Mouse (Mus musculus): ENCODE measurements at regions not wholly inside any gene's neighbourhood (a gene's known extent, or its start where the extent isn't known, plus 50 kb on each side); places are given as distances from the start of the nearest gene placed in this dataset.

DNA sequence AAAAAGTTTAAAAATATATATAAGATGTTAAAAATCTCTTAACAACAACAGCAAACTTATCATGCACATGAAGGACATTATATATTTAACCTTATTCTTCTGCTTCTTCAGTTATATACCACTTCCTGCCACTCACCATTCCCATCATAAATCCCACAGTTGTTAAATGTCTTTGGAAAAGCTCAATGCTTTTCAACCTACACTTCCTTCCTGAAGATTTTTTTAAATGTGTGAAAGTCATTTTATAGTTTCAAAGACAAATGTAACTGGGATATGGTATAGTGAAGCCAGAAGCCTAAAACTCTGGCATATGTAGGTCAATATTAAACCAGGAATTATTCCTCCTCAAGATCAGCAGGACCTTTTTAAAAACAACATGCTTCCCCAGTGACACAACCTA lies 1666.1 kb upstream of the B3galt2 start:
- Histone ChIP-seq H3K36me3 (ENCODE audit: control insufficient read depth, insufficient read depth, low read length) (no peaks in the 10 kb centered on the region), H3K27me3 (ENCODE audit: control insufficient read depth, insufficient read depth, low read length) (no peaks in the 10 kb centered on the region), H3K9ac (ENCODE audit: low read length) (no peak overlapping the region), H3K27ac (replicated peaks) (no peak overlapping the region), H3K4me3 (ENCODE audit: low read depth, low read length) (no peak overlapping the region), H3K4me2 (replicated peaks; ENCODE audit: low read depth) (no peak overlapping the region), H3K4me1 (replicated peaks; ENCODE audit: control insufficient read depth, insufficient read depth) (no peaks in the 10 kb centered on the region), H3K9me3 (ENCODE audit: control insufficient read depth, low read length) (no peaks in the 10 kb centered on the region)
- no peak for TF ChIP-seq EP300 (optimal IDR thresholded peaks at IDR 0.05)
- TF ChIP-seq CTCF (IDR thresholded peaks at IDR 0.05; ENCODE audit: low read depth) = no peak
- DNase-seq (ENCODE audit: low spot score) (no peak), ATAC-seq (ENCODE audit: low FRiP score, low TSS enrichment) (no peak)

DNA sequence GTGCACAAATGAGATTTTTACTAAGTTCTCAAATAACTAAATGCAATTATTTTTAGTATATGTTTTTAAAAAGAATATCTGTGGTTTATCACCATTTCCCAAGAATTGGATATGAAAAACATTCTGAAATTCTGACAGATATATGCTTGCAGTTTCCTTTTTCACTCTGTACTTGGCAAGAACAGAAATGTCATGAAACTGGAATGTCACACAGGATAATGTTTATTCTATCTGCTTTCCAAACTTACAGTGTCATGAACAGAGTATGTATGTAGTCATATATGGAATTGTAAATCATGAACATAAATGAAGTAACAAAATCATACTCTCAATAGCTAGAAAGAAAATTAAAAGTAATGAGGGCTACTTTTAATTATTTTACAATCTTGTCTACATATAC lies 1640.7 kb upstream of the B3galt2 start:
- Histone ChIP-seq H3K4me2 (replicated peaks; ENCODE audit: low read depth) (no peak overlapping the region), H3K4me3 (ENCODE audit: low read depth, low read length) (no peak overlapping the region), H3K27ac (replicated peaks) (no peak overlapping the region), H3K9me3 (ENCODE audit: control insufficient read depth, low read length) (no peaks in the 10 kb centered on the region), H3K4me1 (replicated peaks; ENCODE audit: control insufficient read depth, insufficient read depth) (no peaks in the 10 kb centered on the region), H3K36me3 (ENCODE audit: control insufficient read depth, insufficient read depth, low read length) (no peaks in the 10 kb centered on the region), H3K9ac (ENCODE audit: low read length) (no peak overlapping the region), H3K27me3 (ENCODE audit: control insufficient read depth, insufficient read depth, low read length) (no peaks in the 10 kb centered on the region)
- DNase-seq (ENCODE audit: low spot score) = no peak
- no peak for TF ChIP-seq CTCF (IDR thresholded peaks at IDR 0.05; ENCODE audit: low read depth)
- TF ChIP-seq EP300 (optimal IDR thresholded peaks at IDR 0.05) = no peak
- ATAC-seq (ENCODE audit: low FRiP score, low TSS enrichment) = no peak

DNA sequence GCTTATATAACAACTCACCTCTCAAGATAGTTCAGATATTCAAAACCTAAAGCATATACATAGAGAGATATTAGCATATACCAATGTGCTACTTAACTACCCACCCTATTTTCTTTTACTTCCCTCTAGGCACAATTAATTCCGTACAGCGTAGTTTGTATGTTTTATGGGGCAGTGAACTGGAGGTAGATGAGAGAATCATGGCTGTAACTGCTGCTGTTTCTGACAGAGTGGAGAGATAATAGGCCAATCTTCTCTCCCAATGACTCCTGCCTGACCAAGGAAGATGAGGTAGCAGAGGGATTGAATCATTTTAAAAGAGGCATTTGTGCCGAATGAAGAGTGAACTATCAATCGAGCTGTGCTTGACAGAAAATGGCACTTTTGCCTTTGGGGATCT lies 1640.1 kb upstream of the B3galt2 start:
- Histone ChIP-seq H3K4me3 (ENCODE audit: low read depth, low read length) (no peak overlapping the region), H3K4me2 (replicated peaks; ENCODE audit: low read depth) (no peak overlapping the region), H3K36me3 (ENCODE audit: control insufficient read depth, insufficient read depth, low read length) (no peaks in the 10 kb centered on the region), H3K4me1 (replicated peaks; ENCODE audit: control insufficient read depth, insufficient read depth) (no peaks in the 10 kb centered on the region), H3K9me3 (ENCODE audit: control insufficient read depth, low read length) (no peaks in the 10 kb centered on the region), H3K27me3 (ENCODE audit: control insufficient read depth, insufficient read depth, low read length) (no peaks in the 10 kb centered on the region), H3K27ac (replicated peaks) (no peak overlapping the region), H3K9ac (ENCODE audit: low read length) (no peak overlapping the region)
- DNase-seq (ENCODE audit: low spot score) (no peak), ATAC-seq (ENCODE audit: low FRiP score, low TSS enrichment) (no peak)
- TF ChIP-seq CTCF (IDR thresholded peaks at IDR 0.05; ENCODE audit: low read depth) = no peak
- no peak for TF ChIP-seq EP300 (optimal IDR thresholded peaks at IDR 0.05)
- WGBS = 84% methylated on average over 4 of the region's 4 CpGs

DNA sequence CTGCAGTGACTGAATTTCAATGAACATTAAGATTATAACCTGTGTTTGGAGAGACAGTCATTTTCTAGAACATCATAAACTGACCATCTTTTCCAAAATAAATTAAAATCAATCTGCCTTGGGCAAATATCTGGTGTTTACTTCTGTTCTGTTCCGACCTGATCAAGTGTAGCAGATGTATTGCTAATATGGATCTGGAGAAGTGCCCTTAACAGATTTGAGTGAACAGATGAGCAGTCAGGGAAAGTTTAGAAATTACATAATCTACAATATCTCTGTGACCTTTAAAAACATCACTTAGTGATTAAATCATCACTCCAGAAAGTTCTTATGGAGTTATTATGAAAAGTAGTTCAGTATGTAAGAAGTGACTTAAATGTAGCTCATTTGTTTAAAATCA lies 1634.1 kb upstream of the B3galt2 start:
- WGBS = 69% methylated on average over 1 of the region's 1 CpGs
- no peak for ATAC-seq (ENCODE audit: low FRiP score, low TSS enrichment)

DNA sequence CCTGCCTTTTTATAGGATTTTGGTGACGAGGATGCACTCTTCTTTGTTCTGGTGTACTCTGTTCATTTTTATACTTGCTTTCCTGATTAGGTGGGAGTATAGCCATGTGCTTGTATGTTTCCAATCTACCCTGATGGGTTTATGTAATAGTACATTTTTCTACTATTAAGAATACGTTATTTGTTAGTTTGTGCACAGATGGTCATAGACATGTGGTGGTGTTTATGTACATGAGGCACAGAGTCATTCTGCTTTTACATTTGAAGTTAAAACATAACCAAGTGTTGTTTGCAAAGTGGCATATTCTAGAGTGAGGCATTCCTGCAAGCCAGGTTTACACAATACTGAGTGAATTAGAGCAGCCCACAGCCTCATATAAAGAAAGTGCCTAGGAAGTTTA lies 1597.7 kb upstream of the B3galt2 start:
- Histone ChIP-seq H3K27ac (replicated peaks) (no peak overlapping the region), H3K4me3 (ENCODE audit: low read depth, low read length) (no peak overlapping the region), H3K4me1 (replicated peaks; ENCODE audit: control insufficient read depth, insufficient read depth) (no peaks in the 10 kb centered on the region), H3K9me3 (ENCODE audit: control insufficient read depth, low read length) (no peaks in the 10 kb centered on the region), H3K4me2 (replicated peaks; ENCODE audit: low read depth) (no peak overlapping the region), H3K27me3 (ENCODE audit: control insufficient read depth, insufficient read depth, low read length) (no peaks in the 10 kb centered on the region), H3K9ac (ENCODE audit: low read length) (no peak overlapping the region), H3K36me3 (ENCODE audit: control insufficient read depth, insufficient read depth, low read length) (no peaks in the 10 kb centered on the region)
- ATAC-seq (ENCODE audit: low FRiP score, low TSS enrichment) (no peak), DNase-seq (ENCODE audit: low spot score) (no peak)
- TF ChIP-seq EP300 (optimal IDR thresholded peaks at IDR 0.05) = no peak
- no peak for TF ChIP-seq CTCF (IDR thresholded peaks at IDR 0.05; ENCODE audit: low read depth)
- WGBS = 56% methylated on average over 2 of the region's 2 CpGs

More for the DNA sequence above, 1634.1 kb upstream of the B3galt2 start:
- Histone ChIP-seq H3K27me3 (ENCODE audit: control insufficient read depth, insufficient read depth, low read length) (no peaks in the 10 kb centered on the region), H3K4me3 (ENCODE audit: low read depth, low read length) (no peak overlapping the region), H3K27ac (replicated peaks) (no peak overlapping the region), H3K36me3 (ENCODE audit: control insufficient read depth, insufficient read depth, low read length) (no peaks in the 10 kb centered on the region), H3K4me2 (replicated peaks; ENCODE audit: low read depth) (no peak overlapping the region), H3K9ac (ENCODE audit: low read length) (no peak overlapping the region), H3K4me1 (replicated peaks; ENCODE audit: control insufficient read depth, insufficient read depth) (no peaks in the 10 kb centered on the region), H3K9me3 (ENCODE audit: control insufficient read depth, low read length) (no peaks in the 10 kb centered on the region)
- no peak for DNase-seq (ENCODE audit: low spot score)
- no peak for TF ChIP-seq EP300 (optimal IDR thresholded peaks at IDR 0.05)
- no peak for TF ChIP-seq CTCF (IDR thresholded peaks at IDR 0.05; ENCODE audit: low read depth)

DNA sequence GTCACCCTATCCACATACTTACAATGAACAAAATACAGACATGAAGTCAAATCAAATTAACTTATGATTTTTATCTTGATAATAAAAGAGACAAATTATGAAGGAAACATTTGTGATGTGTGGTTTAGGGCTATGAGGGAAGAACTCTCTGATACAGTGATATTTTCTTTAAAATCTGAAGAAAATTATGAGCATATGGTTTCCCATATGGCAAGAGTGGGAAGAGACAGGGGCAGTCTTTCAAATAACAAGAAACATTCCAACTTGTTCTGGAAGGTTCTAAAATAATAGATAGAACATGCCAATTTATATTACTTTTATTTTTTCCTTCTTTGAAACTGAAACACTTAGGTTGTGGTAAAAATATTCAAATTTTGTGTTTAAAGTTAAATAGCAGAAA lies 1585.3 kb upstream of the B3galt2 start:
- Histone ChIP-seq H3K36me3 (ENCODE audit: control insufficient read depth, insufficient read depth, low read length) (no peaks in the 10 kb centered on the region), H3K4me2 (replicated peaks; ENCODE audit: low read depth) (no peak overlapping the region), H3K4me3 (ENCODE audit: low read depth, low read length) (no peak overlapping the region), H3K27ac (replicated peaks) (no peak overlapping the region), H3K27me3 (ENCODE audit: control insufficient read depth, insufficient read depth, low read length) (no peaks in the 10 kb centered on the region), H3K9me3 (ENCODE audit: control insufficient read depth, low read length) (no peaks in the 10 kb centered on the region), H3K9ac (ENCODE audit: low read length) (no peak overlapping the region), H3K4me1 (replicated peaks; ENCODE audit: control insufficient read depth, insufficient read depth) (no peaks in the 10 kb centered on the region)
- TF ChIP-seq CTCF (IDR thresholded peaks at IDR 0.05; ENCODE audit: low read depth) (no peak), EP300 (optimal IDR thresholded peaks at IDR 0.05) (no peak)
- DNase-seq (ENCODE audit: low spot score) (no peak), ATAC-seq (ENCODE audit: low FRiP score, low TSS enrichment) (no peak)
